Mouse (Mus musculus) liver, adult 2 months (tissue): ENCODE measurements around the gene Itgb2.

Experiments used
- CTCF ChIP-seq: fragments of 200-500 bp; IDR thresholded peaks from 2 replicates; pipeline ENCODE4 v1.5.1; 2011; ENCODE audit warnings: low read depth, low read length, control low read depth
- POLR2A ChIP-seq: fragments of 200-500 bp; IDR thresholded peaks from 2 replicates; pipeline ENCODE4 v1.6.1; 2011; ENCODE audit warnings: low read length, control low read depth; ENCODE audit not compliant: insufficient read depth; ENCODE audit errors: extremely low read depth

DNA sequence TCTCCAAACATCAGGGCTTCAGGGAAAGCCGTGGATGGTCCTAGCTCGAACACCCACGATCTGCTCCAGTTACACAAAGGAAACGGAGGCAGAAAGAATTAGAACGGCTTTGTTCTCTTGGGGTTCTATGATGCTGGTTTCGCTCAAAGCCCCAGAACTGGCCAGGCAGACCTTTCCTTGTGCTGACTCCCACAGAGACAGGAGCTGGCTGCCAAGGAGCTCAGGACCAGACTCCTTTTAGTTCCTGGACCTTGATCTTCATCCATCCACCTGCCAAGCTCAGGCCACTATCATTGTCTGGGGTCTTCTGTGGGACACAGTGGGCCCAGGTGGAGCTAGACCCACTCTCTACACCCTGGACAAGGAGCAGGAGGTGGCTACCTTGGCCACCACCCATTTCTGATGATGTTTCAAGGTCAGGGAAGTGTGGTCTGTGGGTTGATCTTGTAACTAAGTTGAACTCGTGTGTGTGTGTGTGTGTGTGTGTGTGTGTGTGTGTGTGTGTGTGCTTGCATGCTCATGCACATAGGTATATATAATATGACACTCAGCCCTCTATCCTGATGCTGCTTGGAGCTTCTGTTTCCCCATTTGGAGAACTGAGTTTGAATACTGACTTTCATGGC lies 9.4 kb downstream of the Itgb2 start:
- TF ChIP-seq POLR2A (no peak), CTCF (no peak)
